Mouse (Mus musculus) adrenal gland, adult 8-10 months (tissue): ENCODE results near the gene Abcc8. TPM values are rescaled to one million over a fixed set of nuclear protein-coding genes. Genes with fewer than 3 reads are reported as not detected.
A peak's percentile ranks its signal among the peaks of the same experiment; 100 is the strongest.
"Not testable (repeated sequence)": the region's sequence is repeated elsewhere in the genome, so short reads cannot be mapped to it uniquely, and the experiment has no call there.

Experiments
- DNase-seq: peaks from one replicate; pipeline ENCODE4 v3.0.0; 2022
- total RNA-seq, 4 experiments: library from RNA; stranded (reverse); gene quantifications; 2 replicates each; pipeline ENCODE4 v1.2.4; 2022

Gene Abcc8
- total RNA-seq = 1 to 10 TPM in 3 of 4 experiments, under 1 TPM in 1; 0.92 to 2.9 (median 1.7) TPM

DNA sequence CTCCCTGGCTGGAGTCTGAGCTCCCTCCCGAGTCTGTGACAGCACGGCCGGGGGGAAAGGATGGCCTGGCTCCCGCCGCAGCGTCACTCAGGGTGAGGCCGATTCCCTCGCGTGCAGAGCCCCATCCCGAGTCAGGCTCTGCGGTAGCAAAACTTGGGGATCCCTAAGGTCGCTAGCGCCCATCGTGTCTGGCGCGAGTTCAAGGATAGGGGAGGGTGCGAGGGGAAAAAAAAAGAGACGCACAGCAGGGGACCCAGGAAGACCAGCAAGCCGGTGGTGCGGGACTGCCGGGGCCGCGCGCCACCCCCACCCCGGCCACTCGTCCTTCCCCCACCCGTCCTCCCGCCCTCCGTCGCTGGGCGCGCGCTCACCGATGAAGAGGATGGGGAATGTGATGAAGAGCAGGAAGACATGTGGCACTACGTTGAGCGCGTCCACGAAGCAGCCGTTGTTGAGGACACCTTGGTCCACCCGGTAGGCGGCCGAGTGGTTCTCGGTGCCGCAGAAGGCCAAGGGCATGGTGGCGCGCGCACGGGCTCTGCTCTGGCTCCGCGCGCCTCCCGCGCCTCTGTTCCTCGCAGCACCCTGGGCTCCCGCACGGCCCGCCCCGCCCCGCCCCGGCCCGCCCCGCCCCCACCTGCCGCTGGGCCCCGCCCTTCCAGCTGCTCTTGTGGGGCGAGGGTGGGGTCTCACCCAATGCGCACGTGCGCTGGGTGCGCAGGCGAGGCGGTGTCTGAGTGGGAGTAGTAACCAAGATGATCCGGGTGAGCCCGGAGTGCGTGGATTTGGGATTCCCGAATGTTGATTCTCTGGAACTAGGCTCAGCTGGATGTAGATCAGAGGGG, at the start of gene Abcc8:
Abcc8 (minus strand) TSS at position 603 of the 845 bp plus-strand sequence.
- DNase-seq = no peak

DNA sequence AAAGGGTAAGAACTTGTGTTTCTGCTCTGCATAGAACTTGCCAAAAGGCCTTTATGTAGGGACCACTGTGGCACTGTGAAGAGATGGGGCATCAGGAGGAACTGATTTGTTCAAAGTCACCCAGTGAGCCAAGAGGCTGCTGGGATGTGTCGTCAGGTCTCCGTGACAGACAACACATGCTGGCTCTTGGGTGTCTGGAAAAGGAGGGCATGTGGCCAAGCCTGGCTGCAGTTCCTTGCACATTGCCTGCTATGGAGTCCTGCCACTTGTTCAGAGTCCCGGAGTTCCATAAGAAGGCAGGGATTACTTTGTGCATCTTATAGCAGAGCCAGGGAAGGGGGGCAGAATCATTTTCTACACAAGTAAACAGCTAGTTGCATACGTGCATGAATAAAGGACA, 47.1 kb upstream of the Abcc8 start:
- no peak for DNase-seq

DNA sequence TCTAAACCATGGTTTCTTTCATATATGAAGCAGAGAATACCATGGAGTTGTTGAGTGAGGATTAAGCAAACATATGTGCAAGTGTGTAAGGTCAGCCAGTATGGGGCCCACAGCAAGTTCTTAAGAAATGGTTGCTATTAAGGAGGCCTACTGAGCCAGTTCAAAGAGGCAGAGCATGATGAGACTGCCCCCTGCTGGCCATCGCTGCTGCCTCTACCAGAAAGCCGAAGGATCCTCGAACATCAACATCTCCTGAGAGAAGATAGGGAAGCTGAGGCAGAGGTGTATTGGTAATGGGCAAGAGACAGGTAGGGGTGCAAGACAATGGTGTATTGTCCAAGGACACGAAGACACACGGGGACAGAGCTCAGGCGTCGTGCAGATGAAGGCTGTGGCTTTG, 46.4 kb upstream of the Abcc8 start:
- DNase-seq = no peak

GRCm38 (mm10) chr7:46220591-46221129, 40.8 kb upstream of the Abcc8 start:
- DNase-seq = no peak

DNA sequence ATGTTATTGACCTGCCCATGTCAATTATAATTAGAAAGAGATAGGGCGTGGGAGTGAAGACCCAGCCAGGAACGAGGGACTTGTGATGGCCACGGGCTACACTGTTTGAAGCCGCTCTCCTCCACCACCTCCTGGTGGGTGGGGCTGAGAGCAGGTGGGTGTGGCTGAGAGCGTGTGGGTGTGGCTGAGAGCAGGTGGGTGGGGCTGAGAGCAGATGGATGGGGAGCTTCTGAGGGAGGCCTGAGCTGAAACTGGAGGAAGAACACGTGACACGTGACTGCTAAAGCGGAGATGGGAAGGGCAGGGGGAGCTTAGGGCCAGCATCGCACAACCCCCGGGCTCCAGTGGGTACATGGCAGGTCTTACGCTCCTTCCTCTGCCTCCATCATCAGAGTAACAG, 38.6 kb upstream of the Abcc8 start:
- DNase-seq = no peak

DNA sequence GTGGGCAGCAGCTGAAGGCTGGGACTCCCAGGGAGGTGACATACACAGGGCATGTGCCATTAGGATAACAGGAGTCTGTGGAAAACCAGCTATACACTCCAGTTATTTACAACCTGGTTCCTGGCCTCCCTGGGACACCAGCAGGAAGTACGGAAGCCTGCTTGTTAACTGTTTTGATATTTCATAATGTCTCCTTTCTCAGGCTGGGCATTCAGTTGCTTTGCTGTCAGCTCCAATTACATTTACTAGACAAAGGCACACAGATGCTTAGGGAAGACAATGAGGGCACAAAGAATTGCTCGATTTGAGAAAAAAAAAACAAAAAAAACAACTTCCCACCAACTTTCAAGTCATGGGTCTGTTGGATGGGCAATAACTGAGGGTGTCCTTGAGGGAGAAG, 36.6 kb upstream of the Abcc8 start:
- DNase-seq = no peak

DNA sequence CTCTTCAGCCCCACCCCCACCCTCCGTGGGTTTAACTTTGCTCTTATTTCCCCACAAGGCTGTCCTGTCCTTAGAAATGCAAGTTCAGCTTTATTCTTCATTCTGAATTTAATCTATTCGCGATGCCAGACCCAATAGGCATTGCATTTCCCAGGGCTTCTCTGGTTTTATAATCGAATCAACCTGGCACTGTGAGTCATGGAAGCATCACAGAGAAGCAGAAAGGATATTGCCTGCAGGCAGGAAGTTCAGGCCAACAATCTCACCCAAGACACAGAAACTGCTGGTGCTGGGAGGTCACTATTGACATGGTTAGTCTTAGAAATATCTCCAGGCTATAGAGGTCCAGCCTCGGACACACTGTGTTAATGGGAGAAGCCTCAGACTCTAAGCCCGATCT, 30.4 kb upstream of the Abcc8 start:
- no peak for DNase-seq

- no peak for DNase-seq
These were observed 28.3 kb upstream of the Abcc8 start for GRCm38 (mm10) chr7:46208131-46208530.

DNA sequence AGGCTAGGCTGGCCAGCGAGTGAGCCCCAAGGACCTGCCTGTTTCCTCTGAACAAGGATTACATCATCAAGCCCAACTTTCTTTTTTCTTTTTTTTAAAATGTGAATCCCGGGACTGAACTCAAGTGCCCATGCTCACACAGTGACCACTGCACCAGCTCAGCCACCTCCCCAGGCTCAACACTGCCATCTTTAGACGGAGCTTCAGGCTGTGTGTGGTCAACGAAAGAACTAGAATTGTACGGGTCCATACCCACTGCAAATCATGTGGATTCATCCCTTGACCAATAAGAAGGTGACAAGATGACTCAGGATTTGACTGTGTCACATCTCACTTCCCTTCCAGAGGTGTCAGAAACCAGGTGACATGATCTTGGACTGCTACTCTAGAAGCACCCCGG, 24.9 kb upstream of the Abcc8 start:
- no peak for DNase-seq

DNA sequence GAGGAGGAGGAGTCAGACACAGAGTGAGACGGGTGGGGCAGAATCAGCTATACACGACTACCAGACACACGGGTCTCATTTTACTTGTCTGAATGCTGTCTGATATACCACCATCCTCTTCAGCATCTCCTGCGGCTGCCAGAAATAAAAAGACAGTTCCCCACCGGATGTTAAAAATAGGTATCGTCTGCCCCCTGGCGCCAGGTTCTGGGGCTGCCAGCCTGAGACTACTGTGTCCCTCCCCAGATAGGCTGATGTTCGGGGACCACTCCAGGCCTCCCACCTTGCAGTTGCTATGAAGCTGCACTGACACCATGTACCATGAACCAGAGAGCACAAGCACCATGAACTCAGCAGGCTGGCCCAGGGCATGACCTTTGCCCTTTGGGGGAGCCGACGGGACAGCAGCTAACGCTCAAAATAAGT, 24.2 kb upstream of the Abcc8 start:
- DNase-seq = no peak

- no peak for DNase-seq
These were observed 21.8 kb upstream of the Abcc8 start for GRCm38 (mm10) chr7:46201649-46202048.

DNA sequence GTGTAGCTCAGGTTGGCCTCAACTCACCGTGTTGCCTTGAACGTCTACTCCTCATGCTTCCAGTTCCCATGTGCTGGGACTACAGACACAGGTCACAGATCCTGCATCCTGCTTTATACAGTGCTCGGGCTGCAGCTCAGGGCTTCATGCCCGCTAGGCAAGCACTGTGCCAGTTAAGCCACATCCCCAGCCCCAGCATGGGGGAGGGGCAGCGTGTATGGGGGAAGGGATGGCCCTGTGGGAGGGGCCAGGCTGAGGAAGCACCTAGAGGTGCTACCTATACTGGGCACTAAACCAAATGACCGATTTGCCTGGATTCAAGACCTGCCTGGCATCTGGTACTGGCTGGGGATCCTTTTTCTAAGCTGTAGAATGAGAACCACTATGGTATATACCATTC, 20.2 kb upstream of the Abcc8 start:
- no peak for DNase-seq

GRCm38 (mm10) chr7:46195356-46195755, 15.5 kb upstream of the Abcc8 start:
- DNase-seq = no peak

GRCm38 (mm10) chr7:46184232-46184631, 4.4 kb upstream of the Abcc8 start:
- DNase-seq = no peak

DNA sequence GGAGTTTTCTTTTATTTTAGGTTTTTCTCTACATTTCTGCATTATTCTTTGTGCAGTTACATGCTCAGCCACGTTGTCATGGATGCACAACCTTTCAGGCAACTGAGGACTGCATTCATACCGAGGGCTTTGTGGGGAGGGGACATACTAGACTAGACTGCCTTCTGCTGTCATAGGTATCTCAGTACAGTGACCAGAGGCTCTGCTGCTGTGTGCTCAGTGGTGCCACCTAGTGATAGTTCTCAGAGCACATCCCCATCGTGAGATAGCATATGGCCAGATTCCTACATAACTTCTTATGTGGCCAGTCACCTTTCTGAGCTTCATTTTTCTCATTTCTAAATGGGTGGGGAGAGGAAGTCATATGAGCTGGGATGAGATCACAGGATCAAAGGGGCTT, 1.8 kb upstream of the Abcc8 start:
- DNase-seq = peak; percentile 10

DNA sequence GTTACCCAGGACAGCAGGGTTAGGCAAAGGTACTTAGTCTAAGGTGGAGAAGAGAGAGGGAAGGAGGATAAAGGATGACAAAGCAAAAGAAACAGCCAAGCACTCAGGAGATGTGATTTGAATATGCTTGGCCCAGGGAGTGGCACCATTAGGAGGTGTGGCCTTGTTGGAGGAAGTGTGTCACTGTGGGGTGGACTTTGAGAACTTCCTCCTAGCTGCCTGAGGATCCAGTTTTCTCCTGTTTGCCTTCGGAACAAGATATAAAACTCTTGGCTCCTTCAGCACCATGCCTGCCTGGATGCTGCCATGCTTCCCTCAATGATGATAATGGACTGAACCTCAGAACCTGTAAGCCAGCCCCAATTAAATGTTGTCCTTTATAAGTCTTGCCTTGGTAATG, 10.9 kb downstream of the Abcc8 start:
- DNase-seq = not testable (repeated sequence)

GRCm38 (mm10) chr7:46168402-46168801, 11.4 kb downstream of the Abcc8 start:
- no peak for DNase-seq

DNA sequence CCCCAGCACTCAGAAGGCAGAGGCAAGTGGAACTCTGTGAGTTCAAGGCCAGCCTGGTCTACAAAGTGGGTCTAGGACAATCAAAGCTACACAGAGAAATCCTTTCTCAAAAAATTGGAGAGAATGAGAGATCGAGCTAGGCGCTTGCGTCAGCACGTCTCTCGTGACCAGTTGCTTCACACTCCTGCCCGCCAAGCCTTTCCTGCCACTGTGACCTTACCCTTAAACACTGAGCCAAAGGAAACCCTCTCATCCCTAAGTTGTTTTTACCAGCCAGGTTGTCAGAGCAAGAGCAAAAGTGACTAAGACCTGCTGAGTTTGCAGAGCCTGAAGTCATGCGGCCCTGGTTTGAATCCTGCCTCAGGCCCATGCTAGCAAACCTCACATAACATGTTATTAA, 11.9 kb downstream of the Abcc8 start:
- peak; percentile 19 for DNase-seq

DNA sequence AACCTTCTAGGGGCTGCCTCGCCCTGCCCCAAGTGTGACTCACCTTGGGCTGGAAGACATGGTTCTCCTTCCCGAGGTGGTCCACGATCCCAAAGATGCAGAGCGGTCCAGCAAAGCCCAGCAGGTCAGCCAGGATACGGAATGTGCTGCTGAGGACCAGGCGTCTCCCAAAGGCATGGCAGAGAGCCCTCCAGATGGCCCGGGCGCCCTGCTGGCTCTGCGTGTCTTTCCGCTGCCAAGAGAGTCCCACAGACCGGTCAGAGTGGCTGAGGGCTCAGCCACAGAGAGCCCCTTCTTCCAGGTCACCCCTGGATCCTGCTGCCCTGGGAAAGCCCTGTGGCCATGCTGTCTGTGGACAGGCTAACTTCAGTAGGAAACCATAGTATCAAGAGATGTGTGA, 14.0 kb downstream of the Abcc8 start:
- DNase-seq = no peak

DNA sequence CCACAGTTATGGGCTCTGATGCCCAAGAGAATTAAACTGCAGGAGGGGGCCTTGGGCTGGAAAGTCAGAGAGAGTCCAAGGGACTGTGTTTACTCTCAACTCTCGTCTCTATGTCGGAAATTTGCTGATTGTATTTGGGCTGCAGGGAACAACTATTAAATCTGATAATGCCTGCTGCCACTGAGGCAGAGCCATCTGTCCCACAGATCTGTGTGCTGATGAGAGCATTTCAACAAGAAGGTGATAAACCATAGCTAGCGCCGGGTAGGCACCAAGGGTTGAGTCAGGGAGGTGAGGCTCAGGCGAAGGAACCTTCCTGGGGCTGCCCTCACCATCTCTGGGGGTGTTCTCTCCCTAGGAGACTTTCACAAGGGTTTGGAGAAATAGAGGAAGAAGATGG, 17.1 kb downstream of the Abcc8 start:
- DNase-seq = no peak

DNA sequence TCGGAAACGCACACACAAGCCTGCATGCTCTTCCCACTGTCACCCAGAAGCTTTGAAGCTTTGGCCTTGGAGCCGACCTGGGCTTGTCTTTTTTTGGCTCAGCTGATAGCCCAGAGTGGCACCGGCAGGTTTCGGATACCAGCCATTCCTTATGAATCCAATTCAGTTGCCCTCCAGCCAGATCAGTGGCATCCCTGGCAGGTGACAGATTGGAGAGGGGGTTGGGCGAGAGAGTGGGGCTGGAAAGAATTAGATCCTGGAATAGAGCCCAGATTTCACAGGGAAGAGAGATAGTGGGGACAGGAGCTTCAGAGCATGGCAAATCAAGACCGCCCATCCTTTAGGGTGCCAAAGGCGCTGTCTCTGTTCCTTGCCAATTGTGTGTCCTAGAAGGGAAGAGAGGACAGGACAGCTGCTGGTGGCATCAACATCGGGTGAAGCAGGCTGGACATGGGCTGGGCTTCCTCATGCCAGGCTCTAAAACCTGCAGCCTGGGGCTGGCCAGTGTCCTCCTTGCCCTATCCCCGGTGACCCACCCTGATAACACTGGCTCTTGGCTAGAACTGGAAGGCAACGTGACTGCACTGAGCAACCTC, 17.6 kb downstream of the Abcc8 start:
- DNase-seq = no peak

DNA sequence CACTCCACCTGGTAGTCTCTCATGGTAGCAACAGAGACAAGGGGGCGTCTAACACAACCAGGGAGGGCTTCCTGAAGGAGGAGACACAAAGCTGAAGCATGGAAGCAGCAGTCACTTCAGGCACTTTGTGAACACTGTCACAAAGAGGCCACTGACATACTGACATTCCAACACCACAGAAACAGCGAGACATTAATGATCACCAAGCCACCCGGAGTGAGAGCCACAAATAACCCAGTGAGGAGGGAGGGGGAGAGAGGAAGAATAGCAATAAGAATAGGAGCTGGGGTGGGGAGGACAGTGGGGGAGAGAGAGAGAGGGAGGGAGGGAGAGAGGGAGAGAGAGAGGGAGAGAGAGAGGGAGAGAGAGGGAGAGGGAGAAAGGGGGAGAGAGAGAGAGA, 18.2 kb downstream of the Abcc8 start:
- no peak for DNase-seq

DNA sequence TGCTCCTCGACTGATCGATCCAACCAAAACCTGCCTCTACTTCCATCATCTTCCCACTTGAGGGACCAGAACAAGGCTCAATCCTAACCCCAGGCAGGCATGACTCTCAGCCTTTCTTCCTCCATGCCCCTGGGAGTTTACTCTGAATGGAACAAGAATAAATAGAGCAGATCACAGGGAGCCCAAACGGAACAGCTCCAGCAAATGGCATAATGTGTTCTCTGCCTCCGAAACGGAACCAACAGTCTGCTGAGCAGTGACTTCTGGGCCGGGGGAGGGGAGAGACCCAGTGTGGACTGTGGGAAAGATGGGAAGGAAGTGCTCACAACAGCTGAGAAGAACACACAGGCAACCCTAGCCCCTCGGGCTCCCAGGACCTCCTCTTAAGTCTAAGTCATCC, 22.1 kb downstream of the Abcc8 start:
- no peak for DNase-seq
